ENCODE assay signal across 7 mouse cellular contexts in the genomic region with DNA sequence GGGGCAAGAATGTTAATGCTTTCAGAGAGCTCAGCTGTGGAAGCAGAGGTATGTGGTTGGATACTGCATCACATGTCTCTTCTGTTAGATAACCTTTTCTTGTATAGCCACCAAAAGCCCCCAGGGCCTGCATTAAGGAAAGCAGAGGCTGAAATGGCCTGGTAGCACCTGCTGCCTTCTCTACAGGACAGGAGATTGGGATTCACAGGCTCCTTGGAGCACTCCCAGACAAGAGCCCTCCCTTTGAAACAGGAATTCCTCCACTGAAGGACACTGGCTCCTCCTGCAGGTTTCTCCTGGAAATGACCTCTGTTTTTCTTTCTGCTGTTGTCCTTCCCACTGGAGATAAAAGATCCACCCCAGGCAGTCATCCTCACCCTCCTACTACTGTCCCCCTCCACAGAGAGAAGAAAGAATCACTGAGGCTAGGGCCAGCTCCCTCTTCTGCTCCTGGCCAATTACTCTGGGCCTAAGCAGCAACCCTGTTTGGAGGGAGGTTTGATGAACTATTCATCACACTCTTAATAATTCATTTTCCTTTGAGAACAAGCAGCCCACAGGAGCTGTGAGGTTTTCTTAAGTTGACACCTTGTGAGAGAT.
DNase-seq lines count a peak whose midpoint lies in the region; ATAC-seq and TF ChIP-seq lines count a peak whose summit lies in the region.

No protein-coding gene starts in this region.

- H3K27me3 ChIP-seq in liver, embryonic 14.5 days (ENCODE audit: control insufficient read depth, insufficient read depth, low read length), result no peaks in the 10 kb centered on the region
- H3K27me3 ChIP-seq in liver, embryonic 11.5 days (replicated peaks; ENCODE audit: control insufficient read depth, insufficient read depth, low read length), result no peaks in the 10 kb centered on the region
- no peaks in the 10 kb centered on the region for H3K27me3 ChIP-seq in forebrain, embryonic 13.5 days
- no peaks in the 10 kb centered on the region for H3K27me3 ChIP-seq in neural tube, embryonic 13.5 days

- H3K4me2 ChIP-seq in liver, embryonic 14.5 days (ENCODE audit: low read depth), result no peak overlapping the region
- no peak overlapping the region for H3K4me2 ChIP-seq in liver, embryonic 11.5 days
- no peak overlapping the region for H3K4me2 ChIP-seq in forebrain, embryonic 13.5 days
- H3K4me2 ChIP-seq in neural tube, embryonic 13.5 days, result no peak overlapping the region

- no peak for ATAC-seq in liver, embryonic 14.5 days (ENCODE audit: insufficient read depth)
- ATAC-seq in liver, embryonic 11.5 days (replicated peaks; ENCODE audit: low FRiP score), result no peak
- peak; percentile 69 for ATAC-seq in forebrain, embryonic 13.5 days
- ATAC-seq in neural tube, embryonic 13.5 days (ENCODE audit: low read depth), result peak; percentile 47
- ATAC-seq in inflammation-experienced regulatory T-cells, adult 6 months, result no peak

- H3K9ac ChIP-seq in liver, embryonic 14.5 days (replicated peaks), result no peak overlapping the region
- no peak overlapping the region for H3K9ac ChIP-seq in liver, embryonic 11.5 days (ENCODE audit: low read depth, low read length)
- no peak overlapping the region for H3K9ac ChIP-seq in forebrain, embryonic 13.5 days
- no peak overlapping the region for H3K9ac ChIP-seq in neural tube, embryonic 13.5 days

- no peaks in the 10 kb centered on the region for H3K9me3 ChIP-seq in liver, embryonic 14.5 days (ENCODE audit: control insufficient read depth, low read length)
- no peaks in the 10 kb centered on the region for H3K9me3 ChIP-seq in liver, embryonic 11.5 days (ENCODE audit: control insufficient read depth, low read length)
- H3K9me3 ChIP-seq in forebrain, embryonic 13.5 days (replicated peaks), result no peaks in the 10 kb centered on the region
- no peaks in the 10 kb centered on the region for H3K9me3 ChIP-seq in neural tube, embryonic 13.5 days

- peak; percentile 30; the same call in 1 of the 2 replicates for TF ChIP-seq CTCF in liver, embryonic 14.5 days (IDR thresholded peaks at IDR 0.05; ENCODE audit: low read depth)
- peak; percentile 67 for TF ChIP-seq CTCF in brain, embryonic 14.5 days (IDR thresholded peaks at IDR 0.05; ENCODE audit: borderline replicate concordance, extremely low read depth, insufficient read depth, insufficient read length)

- no peak overlapping the region for H3K4me3 ChIP-seq in liver, embryonic 14.5 days (ENCODE audit: insufficient read depth in 1 of 2, low read depth in 2 of 2, low read length in 2 of 2)
- no peak overlapping the region for H3K4me3 ChIP-seq in liver, embryonic 11.5 days (ENCODE audit: low read depth, low read length)
- H3K4me3 ChIP-seq in forebrain, embryonic 13.5 days, result no peak overlapping the region
- H3K4me3 ChIP-seq in neural tube, embryonic 13.5 days, result no peak overlapping the region

- DNase-seq in liver, embryonic 14.5 days (ENCODE audit: low read depth in 3 of 3, low spot score in 3 of 3), result no peak
- no peak for DNase-seq in liver, embryonic 11.5 days (ENCODE audit: low spot score)
- peak; percentile 73 for DNase-seq in brain, embryonic 14.5 days (ENCODE audit: low read depth)
- DNase-seq in left cerebral cortex, adult 11 months (ENCODE audit: low spot score), result peak; percentile 1

- no peak for TF ChIP-seq POLR2A in brain, embryonic 14.5 days (IDR thresholded peaks at IDR 0.05; ENCODE audit: borderline replicate concordance, extremely low read depth, insufficient read depth, insufficient read length, poor library complexity, severe bottlenecking)

- TF ChIP-seq EP300 in liver, embryonic 14.5 days (IDR thresholded peaks at IDR 0.05; ENCODE audit: low read depth), result no peak

- H3K4me1 ChIP-seq in liver, embryonic 14.5 days (replicated peaks; ENCODE audit: control insufficient read depth in 2 of 2, insufficient read depth in 2 of 2, low read length in 1 of 2), result no peaks in the 10 kb centered on the region
- H3K4me1 ChIP-seq in liver, embryonic 11.5 days (replicated peaks; ENCODE audit: control insufficient read depth, insufficient read depth, low read length), result no peaks in the 10 kb centered on the region
- H3K4me1 ChIP-seq in forebrain, embryonic 13.5 days, result no peaks in the 10 kb centered on the region
- no peaks in the 10 kb centered on the region for H3K4me1 ChIP-seq in neural tube, embryonic 13.5 days (replicated peaks)

- no peak overlapping the region for H3K27ac ChIP-seq in liver, embryonic 14.5 days
- no peak overlapping the region for H3K27ac ChIP-seq in liver, embryonic 11.5 days (ENCODE audit: low read depth, low read length)
- H3K27ac ChIP-seq in forebrain, embryonic 13.5 days, result no peak overlapping the region
- no peak overlapping the region for H3K27ac ChIP-seq in neural tube, embryonic 13.5 days (replicated peaks)

- no peaks in the 10 kb centered on the region for H3K36me3 ChIP-seq in liver, embryonic 14.5 days (replicated peaks; ENCODE audit: control insufficient read depth, insufficient read depth, low read depth)
- H3K36me3 ChIP-seq in liver, embryonic 11.5 days (ENCODE audit: control insufficient read depth, insufficient read depth, low read length), result no peaks in the 10 kb centered on the region
- no peaks in the 10 kb centered on the region for H3K36me3 ChIP-seq in forebrain, embryonic 13.5 days (ENCODE audit: poor library complexity, severe bottlenecking)
- H3K36me3 ChIP-seq in neural tube, embryonic 13.5 days, result no peaks in the 10 kb centered on the region

Comparison
In these comparisons a context has a peak if more than half of its experiments do, and no peak if none do; other contexts are left out.
1. ATAC-seq: peak in forebrain, embryonic 13.5 days (single experiment) and neural tube, embryonic 13.5 days (single experiment); none in liver, embryonic 14.5 days (single experiment), liver, embryonic 11.5 days (single experiment) and inflammation-experienced regulatory T-cells, adult 6 months (single experiment).
2. DNase-seq: peak in brain, embryonic 14.5 days (single experiment) and left cerebral cortex, adult 11 months (single experiment); none in liver, embryonic 14.5 days (0 of 3) and liver, embryonic 11.5 days (single experiment).